Mouse (Mus musculus) lung, adult 2 months (tissue): ENCODE measurements around the gene Gna15.

Source experiments
- CTCF ChIP-seq: fragments of 200-500 bp; IDR thresholded peaks from 2 replicates; pipeline ENCODE4 v1.5.1; 2011; ENCODE audit warnings: mild to moderate bottlenecking, low read length, control low read depth; ENCODE audit not compliant: insufficient read depth
- POLR2A ChIP-seq: fragments of 200-500 bp; IDR thresholded peaks from 2 replicates; pipeline ENCODE4 v1.6.1; 2011; ENCODE audit warnings: low read depth, mild to moderate bottlenecking, control low read depth, low read length, borderline replicate concordance; ENCODE audit errors: extremely low read depth

- no peak for TF ChIP-seq POLR2A
- TF ChIP-seq CTCF: no peak
These were observed 63.6 kb downstream of the Gna15 start for GRCm38 (mm10) chr10:81460471-81460870.
